In the genomic region with DNA sequence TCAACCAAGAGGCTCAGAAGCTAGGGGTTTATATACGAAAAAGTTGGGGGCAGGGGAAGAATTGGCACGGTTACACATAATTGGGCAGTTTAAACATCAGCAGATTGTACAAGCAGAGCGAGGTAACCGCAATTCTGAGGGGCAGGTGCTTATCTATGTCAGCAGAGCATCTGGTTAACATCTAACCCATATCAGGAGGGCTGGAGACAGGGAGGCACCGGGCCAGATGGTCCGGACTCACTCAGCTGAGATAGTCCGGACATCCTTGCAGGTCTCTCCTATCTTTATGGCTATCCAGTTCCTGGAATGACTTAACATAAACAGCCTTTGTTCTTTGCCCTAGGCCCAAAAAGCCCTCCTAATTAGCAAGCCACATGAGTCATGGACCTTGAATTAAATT, we compare ENCODE assay signal across 11 mouse cellular contexts.
DNase-seq lines count a peak whose midpoint lies in the region.
"Had no signal": no experiment of that assay in that cellular context is flagged by ENCODE, and none has a peak within 500 bp of the region (broad histone marks: within the 10 kb centered on the region; RNA-seq: fewer than 3 reads in every experiment).

No protein-coding gene starts in this region.

- peak; percentile 13 for DNase-seq in cerebellum, adult 9-10 months
- no peak for DNase-seq in cerebellum, postnatal 10 days
- peak; percentile 80 for DNase-seq in 416B (ENCODE audit: low read depth)
- DNase-seq in MN1 (ENCODE audit: low spot score), result peak; percentile 75
- DNase-seq in ovary, adult 18-20 months (ENCODE audit: low spot score), result no peak
- DNase-seq: adrenal gland, adult 2 months; adrenal gland, postnatal 10 days; adrenal gland, postnatal 25 days; cerebellum, adult 11-12 months; cerebellum, adult 2 months; forebrain, postnatal 0 days had no signal

Comparison
In these comparisons a context has a peak if more than half of its experiments do, and no peak if none do; other contexts are left out.
1. DNase-seq: peak in cerebellum, adult 9-10 months (single experiment), 416B (single experiment) and MN1 (single experiment); none in cerebellum, postnatal 10 days (0 of 2) and ovary, adult 18-20 months (single experiment).